Mouse (Mus musculus): ENCODE measurements around the gene Grhl3. TPM values are rescaled to one million over a fixed set of nuclear protein-coding genes. Genes with fewer than 3 reads are reported as not detected.

Grhl3 gene
- polyA plus RNA-seq, 1 experiment = 0.69 TPM

- no peaks in the 10 kb centered on the region; the same call in 1 of the 2 replicates for H3K4me1 ChIP-seq (ENCODE audit: control insufficient read depth, insufficient read depth, low read length)
- H3K27ac ChIP-seq (ENCODE audit: control insufficient read depth, insufficient read depth, low read depth, low read length) = no peak overlapping the region
- no peaks in the 10 kb centered on the region for H3K36me3 ChIP-seq (ENCODE audit: control insufficient read depth, insufficient read depth, low read length)
- H3K27me3 ChIP-seq (ENCODE audit: control insufficient read depth, insufficient read depth, low read length) = no peaks in the 10 kb centered on the region
- TF ChIP-seq CTCF (IDR thresholded peaks at IDR 0.05; ENCODE audit: control insufficient read depth, insufficient read depth, insufficient replicate concordance, low read depth, low read length) (no peak), POLR2A (IDR thresholded peaks at IDR 0.05; ENCODE audit: control insufficient read depth, low read depth, low read length) (no peak)
- no peak overlapping the region for H3K4me3 ChIP-seq (ENCODE audit: control insufficient read depth, low read depth, low read length)
Measured at GRCm38 (mm10) chr4:135514925-135515324, 58.5 kb downstream of the Grhl3 start.

- Histone ChIP-seq H3K27ac (ENCODE audit: control insufficient read depth, insufficient read depth, low read depth, low read length) (no peak overlapping the region), H3K4me3 (ENCODE audit: control insufficient read depth, low read depth, low read length) (no peak overlapping the region), H3K36me3 (ENCODE audit: control insufficient read depth, insufficient read depth, low read length) (no peaks in the 10 kb centered on the region), H3K27me3 (ENCODE audit: control insufficient read depth, insufficient read depth, low read length) (no peaks in the 10 kb centered on the region), H3K4me1 (ENCODE audit: control insufficient read depth, insufficient read depth, low read length) (peaks cover under 1% of the 10 kb centered on the region)
- TF ChIP-seq CTCF (IDR thresholded peaks at IDR 0.05; ENCODE audit: control insufficient read depth, insufficient read depth, insufficient replicate concordance, low read depth, low read length) (no peak), POLR2A (IDR thresholded peaks at IDR 0.05; ENCODE audit: control insufficient read depth, low read depth, low read length) (no peak)
Measured at GRCm38 (mm10) chr4:135513865-135514264, 59.6 kb downstream of the Grhl3 start.

GRCm38 (mm10) chr4:135509515-135509914 lies 63.9 kb downstream of the Grhl3 start:
- H3K36me3 ChIP-seq (ENCODE audit: control insufficient read depth, insufficient read depth, low read length) = no peaks in the 10 kb centered on the region
- H3K27me3 ChIP-seq (ENCODE audit: control insufficient read depth, insufficient read depth, low read length) = no peaks in the 10 kb centered on the region
- peaks cover 10% of the 10 kb centered on the region for H3K4me1 ChIP-seq (ENCODE audit: control insufficient read depth, insufficient read depth, low read length)
- H3K27ac ChIP-seq (ENCODE audit: control insufficient read depth, insufficient read depth, low read depth, low read length) = no peak overlapping the region
- TF ChIP-seq POLR2A (IDR thresholded peaks at IDR 0.05; ENCODE audit: control insufficient read depth, low read depth, low read length) (no peak), CTCF (IDR thresholded peaks at IDR 0.05; ENCODE audit: control insufficient read depth, insufficient read depth, insufficient replicate concordance, low read depth, low read length) (no peak)
- no peak overlapping the region for H3K4me3 ChIP-seq (ENCODE audit: control insufficient read depth, low read depth, low read length)

- Histone ChIP-seq H3K4me1 (ENCODE audit: control insufficient read depth, insufficient read depth, low read length) (peaks cover 10% of the 10 kb centered on the region), H3K27me3 (ENCODE audit: control insufficient read depth, insufficient read depth, low read length) (no peaks in the 10 kb centered on the region), H3K27ac (ENCODE audit: control insufficient read depth, insufficient read depth, low read depth, low read length) (no peak overlapping the region), H3K36me3 (ENCODE audit: control insufficient read depth, insufficient read depth, low read length) (no peaks in the 10 kb centered on the region), H3K4me3 (ENCODE audit: control insufficient read depth, low read depth, low read length) (no peak overlapping the region)
- TF ChIP-seq CTCF (IDR thresholded peaks at IDR 0.05; ENCODE audit: control insufficient read depth, insufficient read depth, insufficient replicate concordance, low read depth, low read length) (peak; percentile 66; the same call in 1 of the 2 replicates), POLR2A (IDR thresholded peaks at IDR 0.05; ENCODE audit: control insufficient read depth, low read depth, low read length) (no peak)
Measured at GRCm38 (mm10) chr4:135508419-135509039, 64.9 kb downstream of the Grhl3 start.

- Histone ChIP-seq H3K27me3 (ENCODE audit: control insufficient read depth, insufficient read depth, low read length) (no peaks in the 10 kb centered on the region), H3K36me3 (ENCODE audit: control insufficient read depth, insufficient read depth, low read length) (no peaks in the 10 kb centered on the region), H3K4me1 (ENCODE audit: control insufficient read depth, insufficient read depth, low read length) (peaks cover 10% of the 10 kb centered on the region), H3K27ac (ENCODE audit: control insufficient read depth, insufficient read depth, low read depth, low read length) (no peak overlapping the region), H3K4me3 (ENCODE audit: control insufficient read depth, low read depth, low read length) (peak overlapping the region; percentile 53)
- TF ChIP-seq CTCF (IDR thresholded peaks at IDR 0.05; ENCODE audit: control insufficient read depth, insufficient read depth, insufficient replicate concordance, low read depth, low read length) (no peak), POLR2A (IDR thresholded peaks at IDR 0.05; ENCODE audit: control insufficient read depth, low read depth, low read length) (no peak)
Measured at GRCm38 (mm10) chr4:135507547-135508350, 65.7 kb downstream of the Grhl3 start.

GRCm38 (mm10) chr4:135505794-135506193 lies 67.6 kb downstream of the Grhl3 start:
- no peak overlapping the region for H3K27ac ChIP-seq (ENCODE audit: control insufficient read depth, insufficient read depth, low read depth, low read length)
- TF ChIP-seq POLR2A (IDR thresholded peaks at IDR 0.05; ENCODE audit: control insufficient read depth, low read depth, low read length) (no peak), CTCF (IDR thresholded peaks at IDR 0.05; ENCODE audit: control insufficient read depth, insufficient read depth, insufficient replicate concordance, low read depth, low read length) (no peak)
- H3K4me3 ChIP-seq (ENCODE audit: control insufficient read depth, low read depth, low read length) = no peak overlapping the region

GRCm38 (mm10) chr4:135501587-135501986 lies 71.8 kb downstream of the Grhl3 start:
- Histone ChIP-seq H3K4me1 (ENCODE audit: control insufficient read depth, insufficient read depth, low read length) (no peaks in the 10 kb centered on the region; the same call in none of the 2 replicates), H3K4me3 (ENCODE audit: control insufficient read depth, low read depth, low read length) (no peak overlapping the region), H3K27me3 (ENCODE audit: control insufficient read depth, insufficient read depth, low read length) (no peaks in the 10 kb centered on the region), H3K27ac (ENCODE audit: control insufficient read depth, insufficient read depth, low read depth, low read length) (no peak overlapping the region), H3K36me3 (ENCODE audit: control insufficient read depth, insufficient read depth, low read length) (no peaks in the 10 kb centered on the region)
- TF ChIP-seq POLR2A (IDR thresholded peaks at IDR 0.05; ENCODE audit: control insufficient read depth, low read depth, low read length) (no peak), CTCF (IDR thresholded peaks at IDR 0.05; ENCODE audit: control insufficient read depth, insufficient read depth, insufficient replicate concordance, low read depth, low read length) (no peak)

More at GRCm38 (mm10) chr4:135505794-135506193, 67.6 kb downstream of the Grhl3 start:
- Histone ChIP-seq H3K4me1 (ENCODE audit: control insufficient read depth, insufficient read depth, low read length) (peaks cover 10% of the 10 kb centered on the region), H3K36me3 (ENCODE audit: control insufficient read depth, insufficient read depth, low read length) (no peaks in the 10 kb centered on the region), H3K27me3 (ENCODE audit: control insufficient read depth, insufficient read depth, low read length) (no peaks in the 10 kb centered on the region)

Measured in testis, adult 2 months (tissue).